Mouse (Mus musculus): ENCODE measurements around the gene Tbc1d7.

The Tbc1d7 gene

GRCm38 (mm10) chr13:43171020-43171710 lies at the start of gene Tbc1d7:
Gene Tbc1d7 (minus strand): TSS chr13:43171501.
- peak; percentile 98 for DNase-seq

- DNase-seq = no peak
Measured at GRCm38 (mm10) chr13:43220635-43221034, 49.3 kb upstream of the Tbc1d7 start.

- DNase-seq = no peak
Measured at GRCm38 (mm10) chr13:43218764-43219163, 47.5 kb upstream of the Tbc1d7 start.

GRCm38 (mm10) chr13:43218284-43218683 lies 47.0 kb upstream of the Tbc1d7 start:
- no peak for DNase-seq

GRCm38 (mm10) chr13:43217686-43218085 lies 46.4 kb upstream of the Tbc1d7 start:
- no peak for DNase-seq

- DNase-seq = no peak
Measured at GRCm38 (mm10) chr13:43217059-43217458, 45.8 kb upstream of the Tbc1d7 start.

GRCm38 (mm10) chr13:43215994-43216706 lies 44.8 kb upstream of the Tbc1d7 start:
- no peak for DNase-seq

GRCm38 (mm10) chr13:43215144-43215993 lies 44.1 kb upstream of the Tbc1d7 start:
- peak; percentile 52 for DNase-seq

- DNase-seq = no peak
Measured at GRCm38 (mm10) chr13:43212338-43212737, 41.0 kb upstream of the Tbc1d7 start.

GRCm38 (mm10) chr13:43210956-43211355 lies 39.7 kb upstream of the Tbc1d7 start:
- DNase-seq = no peak

- no peak for DNase-seq
Measured at GRCm38 (mm10) chr13:43209560-43209959, 38.3 kb upstream of the Tbc1d7 start.

GRCm38 (mm10) chr13:43208914-43209439 lies 37.7 kb upstream of the Tbc1d7 start:
- DNase-seq = peak; percentile 15

GRCm38 (mm10) chr13:43206118-43206683 lies 34.9 kb upstream of the Tbc1d7 start:
- no peak for DNase-seq

- DNase-seq = no peak
Measured at GRCm38 (mm10) chr13:43203641-43204040, 32.3 kb upstream of the Tbc1d7 start.

GRCm38 (mm10) chr13:43203234-43203633 lies 31.9 kb upstream of the Tbc1d7 start:
- DNase-seq = no peak

- no peak for DNase-seq
Measured at GRCm38 (mm10) chr13:43202351-43202750, 31.1 kb upstream of the Tbc1d7 start.

- peak; percentile 64 for DNase-seq
Measured at GRCm38 (mm10) chr13:43201033-43201432, 29.7 kb upstream of the Tbc1d7 start.

GRCm38 (mm10) chr13:43200473-43200872 lies 29.2 kb upstream of the Tbc1d7 start:
- peak; percentile 38 for DNase-seq

- DNase-seq = no peak
Measured at GRCm38 (mm10) chr13:43199749-43200148, 28.4 kb upstream of the Tbc1d7 start.

- DNase-seq = no peak
Measured at GRCm38 (mm10) chr13:43199282-43199681, 28.0 kb upstream of the Tbc1d7 start.

GRCm38 (mm10) chr13:43197187-43197586 lies 25.9 kb upstream of the Tbc1d7 start:
- DNase-seq = no peak

GRCm38 (mm10) chr13:43196000-43196399 lies 24.7 kb upstream of the Tbc1d7 start:
- no peak for DNase-seq

GRCm38 (mm10) chr13:43193932-43194331 lies 22.6 kb upstream of the Tbc1d7 start:
- no peak for DNase-seq
